Mouse (Mus musculus) NIH3T3 (cell line): ENCODE measurements around the gene Cox7a2.

ENCODE experiments used
- DNase-seq: peaks from one replicate; pipeline ENCODE4 v3.0.0-alpha.2; 2012; ENCODE audit warnings: low read depth

The Cox7a2 gene

DNA sequence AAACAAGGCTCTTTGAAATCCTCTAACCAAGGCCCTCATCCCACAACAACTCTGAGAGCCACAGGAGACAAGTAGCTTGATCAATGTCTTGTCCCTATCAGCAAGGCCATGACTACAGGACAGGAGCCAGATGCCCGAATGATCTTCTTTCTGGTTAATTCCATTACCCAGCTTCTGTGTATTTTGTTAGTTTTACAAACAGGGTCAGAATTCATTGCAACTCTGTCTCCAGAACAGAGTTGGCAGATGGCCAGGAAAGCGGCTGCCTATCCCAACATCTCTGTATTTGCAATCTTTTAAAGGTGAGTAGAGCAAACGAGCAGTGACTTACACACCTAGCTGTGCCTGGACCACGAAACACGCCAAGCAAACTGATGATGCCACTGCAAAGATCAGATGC is 29.4 kb downstream of the Cox7a2 start:
- no peak for DNase-seq

DNA sequence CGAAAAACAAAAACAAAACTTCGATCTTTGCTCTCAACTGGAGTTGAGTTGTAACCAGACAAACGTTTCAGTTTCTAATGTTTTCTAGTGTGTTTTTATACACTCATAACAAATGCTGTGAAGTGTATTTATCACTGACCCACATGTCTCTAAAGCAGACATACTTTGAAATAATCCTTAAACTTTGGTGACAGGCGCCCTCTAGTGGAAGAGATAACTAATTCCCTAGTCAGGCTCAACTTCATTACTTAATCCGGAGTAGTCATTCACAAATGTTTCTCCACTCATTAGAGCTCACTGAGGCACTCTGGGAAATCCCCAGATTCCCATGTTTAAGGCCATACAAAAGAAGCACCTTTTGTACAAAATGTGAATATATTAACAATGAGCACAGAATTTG is 36.6 kb downstream of the Cox7a2 start:
- DNase-seq: peak; percentile 80

DNA sequence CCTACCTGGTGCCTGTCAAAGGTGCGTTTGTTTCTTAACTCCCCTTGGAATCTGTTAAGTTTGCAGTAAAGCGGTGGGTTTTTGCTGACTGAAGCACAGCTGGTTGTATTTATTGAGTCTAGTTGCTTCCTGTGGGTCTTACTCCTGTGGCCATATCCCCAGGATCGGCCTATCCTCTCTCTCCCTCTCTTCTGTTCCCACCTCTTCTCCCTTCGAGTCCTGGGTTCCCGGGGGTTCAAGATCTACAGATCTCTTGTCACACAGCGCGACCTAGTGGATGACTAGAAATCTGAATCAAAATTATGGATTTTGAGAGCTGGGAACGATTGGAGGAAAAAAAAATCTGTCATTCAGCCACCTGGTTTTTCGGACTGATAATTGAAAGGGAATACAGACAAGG is 38.6 kb downstream of the Cox7a2 start:
- peak; percentile 79 for DNase-seq

DNA sequence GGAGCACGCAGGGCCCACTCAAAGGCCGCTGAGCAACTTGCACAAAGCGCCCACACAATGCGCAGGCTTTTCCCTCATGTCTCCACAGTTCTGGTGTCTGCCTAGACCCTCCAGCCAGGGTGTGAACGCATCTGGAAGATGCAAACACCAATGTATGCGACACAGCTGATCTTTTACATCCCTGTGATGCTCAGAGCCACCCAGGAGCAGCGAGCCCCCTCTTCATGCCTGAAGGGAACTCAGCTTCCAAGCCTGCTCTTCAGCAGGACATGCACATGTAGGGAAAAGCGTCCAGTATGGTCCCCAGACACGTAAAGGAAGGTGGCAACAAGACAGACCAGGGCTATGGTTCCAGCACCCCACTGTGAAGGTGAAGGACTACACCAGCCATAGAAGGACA is 39.5 kb downstream of the Cox7a2 start:
- DNase-seq: no peak

DNA sequence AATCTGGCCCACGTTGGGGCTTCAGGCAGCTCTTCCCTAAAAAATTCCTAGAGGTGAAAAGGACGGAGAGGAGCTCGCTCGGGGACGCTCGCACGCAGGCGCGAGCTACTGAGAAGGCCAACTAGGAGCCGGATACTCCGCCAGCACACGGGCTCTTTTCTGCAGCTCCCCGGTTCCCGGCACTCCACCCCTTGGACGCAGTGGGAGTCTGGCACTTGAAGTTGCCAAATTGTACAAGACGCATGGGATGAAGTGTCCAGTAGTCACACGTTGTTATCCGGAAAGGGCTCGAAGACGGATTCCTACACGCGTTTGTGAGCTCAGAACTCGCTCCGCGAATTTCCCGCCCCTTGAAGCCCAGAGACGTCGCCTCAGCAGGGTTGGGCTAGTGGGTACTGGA is 40.2 kb downstream of the Cox7a2 start:
- no peak for DNase-seq

DNA sequence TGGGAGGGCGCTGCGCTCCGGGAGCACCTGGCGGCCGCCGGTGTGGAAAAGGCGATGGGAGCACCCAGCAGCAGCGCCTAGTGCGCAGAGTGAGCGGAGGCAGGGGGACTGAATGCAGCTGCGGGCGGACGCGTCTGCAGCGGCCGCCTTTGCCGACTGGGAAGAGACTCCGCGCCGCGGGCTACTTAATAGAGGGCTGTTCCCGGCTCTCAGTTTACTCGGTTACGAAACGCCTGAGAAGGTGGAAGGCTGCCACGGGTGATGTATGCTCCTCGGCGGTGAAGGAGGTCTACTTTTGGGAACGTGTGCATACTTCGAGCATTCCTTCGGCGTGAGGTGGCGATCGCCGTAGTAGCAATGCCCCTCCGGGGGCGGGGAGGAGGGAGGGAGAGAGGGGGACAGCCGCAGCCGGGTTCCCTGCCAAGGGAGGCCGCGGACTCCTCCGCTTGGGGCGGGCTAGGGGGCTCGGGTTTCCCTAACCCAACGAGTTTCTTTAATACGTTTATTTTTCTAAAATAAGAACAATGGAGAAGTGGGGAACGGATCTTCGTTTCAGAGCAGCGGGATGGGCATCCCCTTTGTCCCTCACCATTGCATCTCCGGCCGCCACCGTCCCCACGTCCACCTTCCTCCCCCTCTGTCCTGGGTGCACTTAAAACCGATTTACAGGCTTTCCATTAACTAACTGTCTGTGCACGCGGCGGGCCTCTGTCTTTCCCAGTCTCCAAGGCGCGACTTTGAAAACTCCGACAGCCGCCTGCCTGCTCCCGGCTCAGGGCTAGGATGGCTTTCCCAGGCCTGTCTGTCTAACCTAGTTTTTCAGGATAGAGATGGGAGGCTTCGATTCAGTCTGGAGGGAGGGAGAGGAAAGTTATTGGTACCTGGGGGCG is 41.0 kb downstream of the Cox7a2 start, which contains the start of gene Col12a1:
Col12a1 (minus strand) TSS at position 351 of the 890 bp plus-strand sequence.
- peak; percentile 92 for DNase-seq

DNA sequence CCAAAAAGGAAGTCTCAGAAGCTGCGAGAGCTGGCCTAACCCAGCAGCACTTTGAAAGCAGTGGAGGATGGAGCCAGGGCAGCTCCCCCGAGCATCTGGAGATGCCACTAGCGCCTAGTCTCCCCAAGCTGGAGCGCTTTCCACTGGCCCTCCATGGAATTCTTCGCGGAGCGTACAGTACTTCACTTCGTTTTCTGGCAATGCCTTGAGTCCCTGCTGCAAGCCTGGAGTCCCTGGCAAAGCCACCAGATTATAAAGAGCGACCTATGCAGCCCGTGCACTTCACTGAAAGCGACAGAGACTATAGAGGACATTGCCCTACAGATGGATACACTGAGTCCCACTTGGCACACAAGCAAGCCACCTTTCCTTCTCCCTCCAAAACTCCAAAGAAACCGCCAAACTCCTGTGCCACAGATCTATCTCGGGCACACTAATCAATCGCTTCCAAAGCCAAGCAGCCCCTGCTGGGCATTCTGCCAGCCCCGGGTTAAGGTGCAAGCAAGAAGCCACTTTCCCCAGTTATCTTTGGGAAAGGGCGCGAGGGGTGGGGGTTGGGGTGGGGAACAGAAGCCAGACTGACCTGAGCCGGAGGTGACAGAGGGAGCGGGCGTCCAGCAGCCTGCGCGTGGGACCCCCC is 41.7 kb downstream of the Cox7a2 start:
- peak; percentile 39 for DNase-seq

DNA sequence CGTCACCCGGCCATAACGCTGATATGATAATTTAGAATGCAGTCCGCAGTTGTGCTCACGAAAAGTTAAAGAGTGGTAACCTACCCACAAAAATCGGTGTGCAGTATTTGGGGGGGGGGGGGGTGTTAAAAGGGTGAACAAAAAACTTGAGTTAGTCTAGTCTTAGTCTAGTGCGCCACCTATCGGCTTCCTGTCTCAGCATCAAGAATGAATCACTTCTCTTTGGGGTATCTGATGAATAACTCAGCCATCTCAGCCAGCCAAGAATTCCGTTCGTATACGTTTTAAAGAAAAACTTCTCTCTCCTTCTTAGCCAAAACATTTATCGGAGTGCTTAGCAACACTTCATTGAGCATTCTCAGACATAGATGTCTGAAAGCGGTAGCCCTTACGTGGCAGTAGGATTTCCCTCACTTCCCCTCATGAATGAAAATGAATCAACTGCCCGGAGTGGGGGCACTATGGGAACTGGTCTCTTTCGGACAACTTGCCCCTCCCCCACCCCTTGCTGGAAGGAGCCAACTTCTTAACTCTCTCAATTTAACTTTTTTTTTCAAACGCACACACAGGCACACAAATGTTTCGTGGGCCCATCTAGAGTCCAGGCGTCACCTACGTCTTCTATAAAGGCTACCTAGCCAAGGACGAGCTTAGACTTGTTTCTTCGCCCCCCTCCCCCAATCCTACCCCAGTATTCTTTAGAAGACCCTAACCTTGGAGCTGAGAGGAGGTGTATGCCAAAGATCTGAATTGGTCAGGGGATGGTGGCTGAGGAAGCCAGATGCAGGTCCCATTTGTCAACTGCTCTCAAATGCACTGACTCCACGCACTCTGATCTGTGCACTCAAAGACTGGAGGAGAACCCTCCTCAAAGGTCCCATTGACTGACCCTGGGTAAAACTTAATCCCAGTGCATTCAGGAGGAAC is 42.5 kb downstream of the Cox7a2 start:
- DNase-seq: peak; percentile 92

DNA sequence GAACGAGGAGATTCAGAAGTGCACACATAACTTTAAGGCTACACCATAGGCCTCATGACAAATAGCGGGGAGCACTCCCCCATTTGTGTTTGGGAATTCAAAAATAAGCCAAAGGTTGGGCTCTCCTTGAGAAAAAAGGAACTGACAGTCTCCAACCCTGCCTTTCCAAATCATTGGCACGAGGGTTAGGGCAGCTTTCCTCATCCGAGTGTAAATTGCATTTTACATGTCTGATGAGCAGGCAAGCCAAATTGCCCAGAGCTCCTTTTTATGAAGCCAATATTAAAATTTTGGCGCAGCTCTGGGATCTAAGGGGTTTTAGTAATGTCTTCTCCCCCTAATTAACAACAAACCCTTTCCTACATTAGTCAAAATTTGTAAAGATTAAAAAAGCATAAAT is 43.2 kb downstream of the Cox7a2 start:
- peak; percentile 10 for DNase-seq

DNA sequence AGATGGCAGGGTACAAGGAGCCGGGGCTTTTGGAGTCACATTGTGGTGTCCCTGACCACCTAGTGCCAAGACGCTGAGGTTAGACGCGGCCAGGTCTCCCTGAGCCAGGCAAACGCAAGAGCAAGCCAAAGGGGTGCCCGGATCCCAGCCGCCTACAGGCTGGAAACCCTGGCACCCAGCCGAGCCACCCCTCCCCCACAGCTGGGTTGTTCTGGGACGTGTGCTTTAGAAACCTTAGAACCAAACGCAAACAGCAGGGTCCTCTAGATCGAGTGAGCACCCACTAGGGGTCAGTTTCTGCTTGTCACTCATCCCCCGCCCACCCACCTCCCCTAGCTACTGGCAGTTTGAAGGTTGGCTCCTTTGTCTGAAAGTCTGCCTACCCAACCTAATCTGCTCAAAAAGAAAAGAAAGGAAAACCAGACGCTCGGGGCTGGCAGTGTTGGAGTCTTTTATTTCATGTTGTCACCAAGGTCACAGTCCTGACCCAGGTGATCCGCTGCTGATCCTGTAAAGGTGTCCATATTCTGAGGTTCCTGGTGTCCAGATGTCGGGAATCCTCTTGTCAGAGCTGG is 45.1 kb downstream of the Cox7a2 start:
- no peak for DNase-seq
